Comparison of ENCODE assay signal across 7 mouse cellular contexts in genomic region chr19:6992011-6992858, GRCm38 (mm10). TPM values are rescaled to one million over a fixed set of nuclear protein-coding genes. Genes with fewer than 3 reads are reported as not detected.
A peak's percentile ranks its signal among the peaks of the same experiment; 100 is the strongest.
DNase-seq lines count a peak whose midpoint lies in the region; ATAC-seq lines count a peak whose summit lies in the region.

Dnajc4 (minus strand) TSS chr19:6992572.

- intact Hi-C loops in gastrocnemius, postnatal 36 days (cut with DNase I): no loop called here
- intact Hi-C loops in left cerebral cortex, postnatal 36 days (cut with DNase I): no loop called here

- no peaks in the 10 kb centered on the region for H3K9me3 ChIP-seq in intestine, embryonic 15.5 days
- no peaks in the 10 kb centered on the region for H3K9me3 ChIP-seq in midbrain, embryonic 11.5 days (ENCODE audit: control insufficient read depth, low read length)

- peak within 1 kb of the TSS; percentile 65 for H3K9ac ChIP-seq in intestine, embryonic 15.5 days
- H3K9ac ChIP-seq in midbrain, embryonic 11.5 days (ENCODE audit: low read length): peak within 1 kb of the TSS; percentile 72

- WGBS in intestine, embryonic 15.5 days: 2% methylated on average over 37 of the region's 37 CpGs
- WGBS in midbrain, embryonic 11.5 days: 1% methylated on average over 37 of the region's 37 CpGs

- H3K27ac ChIP-seq in intestine, embryonic 15.5 days: peak within 1 kb of the TSS; percentile 46
- H3K27ac ChIP-seq in midbrain, embryonic 11.5 days (ENCODE audit: low read depth, low read length): no peak within 1 kb of the TSS

- no peaks in the 10 kb centered on the region for H3K36me3 ChIP-seq in intestine, embryonic 15.5 days
- no peaks in the 10 kb centered on the region for H3K36me3 ChIP-seq in midbrain, embryonic 11.5 days (ENCODE audit: control insufficient read depth, insufficient read depth, low read length)

- ATAC-seq in intestine, embryonic 15.5 days: peak; percentile 95
- ATAC-seq in midbrain, embryonic 11.5 days (ENCODE audit: low FRiP score): peak; percentile 95

- H3K4me3 ChIP-seq in intestine, embryonic 15.5 days (replicated peaks): peak within 1 kb of the TSS; percentile 54
- peak within 1 kb of the TSS; percentile 52 for H3K4me3 ChIP-seq in midbrain, embryonic 11.5 days (ENCODE audit: low read depth, low read length)

- peaks cover 39% of the 10 kb centered on the region for H3K4me1 ChIP-seq in intestine, embryonic 15.5 days (replicated peaks)
- peaks cover 27% of the 10 kb centered on the region for H3K4me1 ChIP-seq in midbrain, embryonic 11.5 days (ENCODE audit: control insufficient read depth, insufficient read depth, low read length)

- H3K4me2 ChIP-seq in intestine, embryonic 15.5 days (replicated peaks): peak within 1 kb of the TSS; percentile 89
- peak within 1 kb of the TSS; percentile 93 for H3K4me2 ChIP-seq in midbrain, embryonic 11.5 days

- DNase-seq in adrenal gland, adult 2 months: peak; percentile 97
- DNase-seq in embryo, embryonic 11.5 days (ENCODE audit: low read depth, low spot score): peak; percentile 93
- DNase-seq in gastrocnemius, postnatal 36 days: peak; percentile 88 to 93
- peak; percentile 91 to 92 for DNase-seq in left cerebral cortex, postnatal 36 days (ENCODE audit: low spot score in 2 of 2)
- peak; percentile 98 for DNase-seq in midbrain, embryonic 11.5 days (ENCODE audit: low spot score, missing footprints)
- DNase-seq in skeletal muscle tissue, adult 2 months (ENCODE audit: low read depth, low spot score): peak; percentile 94

- no peaks in the 10 kb centered on the region for H3K27me3 ChIP-seq in intestine, embryonic 15.5 days (replicated peaks)
- no peaks in the 10 kb centered on the region for H3K27me3 ChIP-seq in midbrain, embryonic 11.5 days (ENCODE audit: control insufficient read depth, insufficient read depth, low read length)

RNA-seq across cellular contexts. Expression of gene Dnajc4, which starts in this region (rescaled TPM):
- total RNA-seq in adrenal gland, adult 2 months (2021): 10 to 100 TPM; 42.6 to 50.7 TPM
- 43.0 and 47.5 TPM in 2 replicates for polyA plus RNA-seq in adrenal gland, adult 2 months (2012; rRNA removed)
- 10 to 100 TPM; 31.1 to 36.4 TPM for total RNA-seq in gastrocnemius, postnatal 36 days (2021)
- 22.7 and 27.5 TPM in 2 replicates for polyA plus RNA-seq in intestine, embryonic 15.5 days (2015; fragmentation: Nextera tagmentation; extraction: Ambion mirVana)
- 10 to 100 TPM; 22.9 to 28.1 TPM for total RNA-seq in left cerebral cortex, postnatal 36 days (2021)
- polyA plus RNA-seq in midbrain, embryonic 11.5 days (2014; fragmentation: Nextera tagmentation; extraction: Ambion mirVana): 17.9 and 21.0 TPM in 2 replicates
